Mouse (Mus musculus) heart, adult 11 months (tissue): ENCODE data around the gene Pck2.

Source experiments
- DNase-seq: peaks from one replicate; pipeline ENCODE4 v3.0.0; 2022

Gene Pck2

GRCm38 (mm10) chr14:55540067-55540786, at the start of gene Pck2:
Pck2 (plus strand) TSS chr14:55540266.
- DNase-seq = peak; percentile 100

GRCm38 (mm10) chr14:55490361-55491201, 49.5 kb upstream of the Pck2 start, which contains the start of gene Carmil3:
Carmil3 (plus strand) TSS chr14:55490651.
- peak; percentile 97 for DNase-seq

- DNase-seq = peak; percentile 97
These were observed 48.7 kb upstream of the Pck2 start for GRCm38 (mm10) chr14:55491291-55491833.

GRCm38 (mm10) chr14:55492103-55492502, 48.0 kb upstream of the Pck2 start:
- no peak for DNase-seq

- DNase-seq = no peak
These were observed 44.4 kb upstream of the Pck2 start for GRCm38 (mm10) chr14:55495509-55496240.

GRCm38 (mm10) chr14:55496761-55497448, 43.2 kb upstream of the Pck2 start:
- DNase-seq = peak; percentile 90

DNA sequence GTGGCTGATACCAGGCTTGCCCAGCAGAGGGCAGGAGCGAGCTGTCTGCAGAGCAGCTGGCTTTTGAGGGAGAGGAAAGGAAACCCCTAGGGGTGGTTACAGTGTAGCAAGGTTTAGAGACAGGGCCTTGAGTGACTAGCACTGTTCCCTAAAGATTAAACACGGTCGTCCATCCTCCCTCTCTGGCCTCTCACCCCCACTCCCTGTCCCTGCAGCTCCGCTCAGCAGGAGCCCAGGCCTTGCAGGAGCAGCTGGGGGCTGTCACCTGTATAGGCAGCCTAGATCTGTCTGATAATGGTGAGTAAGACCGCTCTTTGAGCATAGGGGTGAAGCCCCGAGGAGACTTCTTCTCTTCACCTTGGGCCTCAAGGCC, 42.6 kb upstream of the Pck2 start:
- peak; percentile 97 for DNase-seq

DNA sequence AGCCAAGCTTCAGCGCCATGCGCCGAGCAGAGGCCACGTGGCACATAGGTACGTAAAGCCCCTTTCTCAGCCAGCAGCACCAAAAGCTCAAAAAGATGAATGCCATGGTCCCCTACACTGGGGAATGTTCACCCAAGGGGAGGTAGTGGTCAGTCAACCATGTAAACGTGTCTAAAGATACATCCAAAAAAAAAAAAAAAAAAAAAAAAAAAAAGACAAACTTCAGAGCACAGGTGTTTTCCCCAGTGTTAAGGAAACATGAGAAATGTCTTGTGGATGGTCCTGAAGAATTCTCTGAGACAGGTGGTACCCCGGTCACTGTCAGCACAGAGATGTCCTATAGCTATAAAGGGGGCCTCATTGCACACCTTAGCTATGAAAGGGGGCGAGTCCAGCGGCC, 34.5 kb upstream of the Pck2 start:
- DNase-seq = no peak

DNA sequence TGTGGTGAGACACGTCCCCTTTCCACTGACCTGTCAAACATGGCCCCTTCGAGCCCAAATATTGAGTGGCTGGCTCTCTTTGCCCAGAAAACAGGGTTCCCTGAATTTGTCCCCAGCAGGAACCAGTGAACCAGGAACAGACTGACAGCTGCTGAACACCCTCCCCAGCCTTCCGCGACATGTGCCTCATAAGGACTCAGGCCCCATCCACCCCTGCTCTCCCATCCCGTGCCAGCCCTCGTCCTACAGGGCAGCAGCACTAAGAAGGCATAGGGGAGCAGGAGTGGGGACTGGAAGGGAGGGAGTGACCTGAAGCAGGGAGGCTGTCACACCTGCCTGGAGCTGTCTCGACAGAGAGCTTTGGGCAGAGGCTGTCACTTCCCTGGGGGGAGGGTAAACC, 32.3 kb upstream of the Pck2 start:
- no peak for DNase-seq

- peak; percentile 78 for DNase-seq
These were observed 30.5 kb upstream of the Pck2 start for GRCm38 (mm10) chr14:55509540-55509939.

DNA sequence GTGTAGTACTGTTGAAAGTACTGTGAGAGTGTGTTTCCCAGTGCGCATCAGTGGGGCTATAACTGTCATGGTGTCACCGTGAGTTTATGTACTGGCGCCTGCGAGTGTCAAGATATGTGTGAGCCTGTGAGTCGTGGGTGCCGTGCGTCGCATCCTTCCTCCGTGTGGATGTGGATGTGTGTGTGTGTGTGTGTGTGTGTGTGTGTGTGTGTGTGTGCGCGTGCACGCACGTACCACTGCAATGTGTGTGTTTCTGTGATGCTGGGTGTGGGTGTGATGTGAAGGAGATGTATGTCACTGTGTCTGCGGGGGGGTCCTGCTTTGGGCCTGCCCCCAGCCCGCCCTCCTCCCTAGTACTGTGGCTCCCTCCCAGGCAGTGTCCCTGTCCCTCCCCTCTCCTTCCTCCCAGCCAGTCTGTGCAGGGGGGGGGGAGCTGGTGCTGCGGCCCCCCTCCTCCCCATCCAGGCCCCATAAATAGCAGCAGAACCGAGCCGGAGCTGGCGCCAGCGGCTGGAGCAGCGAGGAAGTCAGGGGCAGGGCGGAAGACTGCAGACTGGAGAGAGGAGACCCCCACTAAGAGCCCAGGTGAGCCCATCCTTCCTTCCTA, 29.8 kb upstream of the Pck2 start, which contains the start of gene Cpne6:
Cpne6 (plus strand) TSS at position 321 of the 607 bp plus-strand sequence.
- DNase-seq = peak; percentile 85

GRCm38 (mm10) chr14:55511037-55511436, 29.0 kb upstream of the Pck2 start:
- DNase-seq = peak; percentile 77

DNA sequence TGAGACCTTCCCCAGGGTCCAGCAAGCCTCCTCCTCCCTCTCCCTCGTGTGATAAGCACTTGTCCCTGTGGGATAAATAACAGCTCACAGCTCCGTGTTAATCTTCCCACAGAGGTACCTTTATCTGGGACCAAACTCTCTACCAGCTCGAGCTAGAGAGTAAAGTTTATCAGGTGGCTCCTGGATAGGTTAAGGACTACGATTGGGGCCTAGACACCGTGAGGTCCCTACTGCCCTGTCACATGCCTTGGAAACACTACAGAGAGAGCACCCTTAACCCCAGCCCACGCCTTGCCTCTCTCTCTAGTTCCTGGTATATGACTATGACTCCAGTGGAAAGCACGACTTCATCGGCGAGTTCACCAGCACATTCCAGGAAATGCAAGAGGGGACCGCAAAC, 26.1 kb upstream of the Pck2 start:
- DNase-seq = peak; percentile 77

- no peak for DNase-seq
These were observed 24.2 kb upstream of the Pck2 start for GRCm38 (mm10) chr14:55515846-55516245.

DNA sequence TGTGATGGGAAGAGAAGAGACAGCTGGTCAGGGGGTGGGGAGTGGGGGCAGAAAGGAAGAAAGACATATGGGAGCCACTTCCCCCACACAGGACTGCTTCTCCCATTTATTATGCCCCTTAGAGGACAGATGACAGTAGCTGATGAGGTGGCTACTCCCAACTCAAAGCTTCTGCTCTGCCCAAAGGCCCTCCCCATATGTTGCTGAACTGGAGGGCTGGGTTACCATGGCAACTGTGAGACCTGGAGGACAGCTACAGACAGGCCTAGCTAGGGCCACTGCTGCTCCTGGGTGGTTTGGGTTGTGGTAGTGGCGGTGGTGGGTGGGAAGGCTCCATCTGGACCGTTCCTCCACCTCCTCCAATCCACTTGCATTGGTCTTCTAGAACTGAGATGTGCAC, 21.2 kb upstream of the Pck2 start:
- no peak for DNase-seq

DNA sequence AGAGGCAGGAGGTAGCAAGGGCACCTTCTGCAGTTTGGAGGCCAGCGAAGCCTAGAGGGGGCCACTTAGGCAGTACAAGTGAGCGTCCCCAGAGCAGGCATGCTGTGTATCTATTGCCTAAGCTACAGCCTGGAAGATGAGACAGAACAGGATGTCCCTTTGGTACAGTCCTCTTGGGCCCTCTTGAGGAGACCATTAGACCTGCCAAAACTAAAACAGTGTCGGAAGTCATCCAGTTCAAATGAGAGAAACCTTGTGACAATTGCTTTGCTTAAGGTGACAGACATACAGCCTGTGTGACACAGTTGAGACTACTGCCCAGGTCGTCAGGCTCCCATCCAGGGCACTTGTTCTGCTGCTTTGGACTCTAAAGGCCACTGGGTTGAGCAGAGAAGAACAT, 20.5 kb upstream of the Pck2 start:
- peak; percentile 85 for DNase-seq

- peak; percentile 86 for DNase-seq
These were observed 19.4 kb upstream of the Pck2 start for GRCm38 (mm10) chr14:55520451-55521361.

DNA sequence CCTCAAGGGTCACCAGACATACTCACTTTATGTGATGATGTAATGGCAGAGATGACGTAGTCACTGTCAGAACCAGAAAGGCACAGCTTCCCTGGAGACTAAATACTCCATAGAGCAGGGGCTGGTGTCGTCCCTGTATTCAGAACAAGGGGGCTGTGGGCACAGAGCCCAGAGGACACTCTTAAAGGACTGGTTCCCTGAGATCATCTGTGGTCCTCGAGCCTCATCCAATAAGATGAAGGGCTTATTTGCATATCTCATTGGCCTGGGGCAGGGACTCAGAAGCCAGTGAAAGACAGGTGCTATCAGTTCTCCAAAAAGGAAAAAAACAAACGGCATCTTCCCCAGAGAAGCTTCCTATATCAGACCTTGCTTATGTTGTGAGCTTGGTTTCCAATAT, 16.0 kb upstream of the Pck2 start:
- DNase-seq = no peak

DNA sequence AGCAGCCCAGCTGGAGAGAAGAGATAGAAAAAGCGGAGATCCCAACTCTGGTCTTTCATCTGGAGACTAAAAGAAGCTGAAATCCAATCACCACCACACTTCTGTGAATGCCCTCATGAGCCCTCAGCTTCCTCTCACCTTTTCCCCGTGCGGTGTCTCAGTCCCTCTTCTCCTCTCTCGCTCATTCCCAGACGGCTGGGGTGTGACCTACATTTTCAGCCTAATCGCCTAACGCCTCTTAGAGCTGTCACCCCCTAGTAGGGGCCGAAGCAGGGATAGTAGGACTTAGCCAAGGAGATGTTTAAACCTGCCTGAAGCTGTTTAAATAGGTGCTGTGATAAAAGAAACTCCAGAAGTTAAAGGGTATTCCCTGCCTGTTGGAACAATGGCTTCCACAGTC, 15.3 kb upstream of the Pck2 start, which contains the start of gene Nrl:
Nrl (minus strand) TSS at position 197 of the 400 bp plus-strand sequence.
- peak; percentile 81 for DNase-seq

- no peak for DNase-seq
These were observed 13.4 kb upstream of the Pck2 start for GRCm38 (mm10) chr14:55526674-55527073.

DNA sequence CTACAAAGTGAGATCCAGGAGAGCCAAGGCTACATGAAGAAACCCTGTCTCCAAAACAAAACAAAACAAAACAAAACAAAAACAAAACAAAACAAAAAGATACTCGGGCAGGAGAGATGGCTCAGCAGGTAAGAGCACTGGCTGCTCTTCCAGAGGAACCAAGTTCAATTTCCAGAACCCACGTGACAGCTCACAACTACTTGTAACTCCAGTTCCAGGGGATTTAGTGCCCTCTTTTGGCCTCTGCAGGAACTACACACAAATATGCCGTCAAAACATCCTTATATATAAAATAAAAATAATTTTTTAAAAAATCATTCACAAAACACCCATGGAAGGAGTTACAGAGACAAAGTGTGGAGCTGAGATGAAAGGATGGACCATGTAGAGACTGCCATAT, 12.1 kb upstream of the Pck2 start:
- DNase-seq = no peak
